Mouse (Mus musculus): ENCODE results near the gene Ddc. TPM values are rescaled to one million over a fixed set of nuclear protein-coding genes. Genes with fewer than 3 reads are reported as not detected.

Ddc gene
- total and polyA plus RNA-seq, 3 experiments, result 0.17 to 0.33 TPM; not detected in 1

DNA sequence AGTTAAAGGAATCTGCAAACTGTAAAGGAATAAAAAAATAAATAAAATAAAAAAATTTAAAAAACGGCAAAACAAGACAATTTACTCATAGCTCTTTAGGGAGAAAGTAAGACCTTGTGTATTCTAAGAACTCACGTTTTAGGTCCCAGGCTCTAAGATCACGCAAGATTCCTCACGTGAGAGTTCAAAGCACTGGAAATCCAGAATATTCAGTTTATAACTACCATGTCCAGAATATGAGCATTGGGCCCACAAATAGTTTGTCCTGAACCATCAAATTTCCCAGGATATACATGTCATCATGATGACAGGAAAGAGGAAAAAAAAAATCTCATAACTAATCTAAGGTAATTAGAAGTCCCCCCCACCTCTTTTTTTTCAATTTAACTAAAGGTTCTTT, 62.2 kb downstream of the Ddc start:
- in situ Hi-C loops (cut with MboI; ENCODE audit: low pct_ligation_motif_present, low pct_unique_long_range_greater_than_20kb, low sequenced_read_pairs), result no loop called here
- Histone ChIP-seq H3K9ac (ENCODE audit: insufficient read depth, low read depth) (no peak overlapping the region), H3K4me2 (ENCODE audit: insufficient read depth, low read depth, poor library complexity, severe bottlenecking) (no peak overlapping the region), H3K9me3 (replicated peaks; ENCODE audit: low read length) (no peaks in the 10 kb centered on the region), H3K4me1 (ENCODE audit: control insufficient read depth in 1 of 2, insufficient read depth in 2 of 2) (peaks cover 2 to 14% of the 10 kb centered on the region in 2 experiments; a peak in 2 of 4 replicates), H3K79me2 (replicated peaks; ENCODE audit: control insufficient read depth, extremely low read depth, insufficient read depth, poor library complexity, severe bottlenecking) (no peaks in the 10 kb centered on the region), H3K4me3 (replicated peaks in 1 of 3; ENCODE audit: low read depth in 2 of 3, low read length in 2 of 3, poor library complexity in 1 of 3) (no peak overlapping the region), H3K36me3 (replicated peaks in 1 of 2; ENCODE audit: control insufficient read depth in 1 of 2, insufficient read depth in 1 of 2, low read length in 1 of 2) (no peaks in the 10 kb centered on the region), H3K27ac (ENCODE audit: insufficient read depth, low read depth) (no peak overlapping the region), H3K27me3 (replicated peaks) (no peaks in the 10 kb centered on the region)
- dilution Hi-C loops (cut with MboI; ENCODE audit: extremely low pct_ligation_motif_present, extremely low pct_unique_long_range_greater_than_20kb, low sequenced_read_pairs), result no loop called here
- no peak for DNase-seq (ENCODE audit: extremely low read depth)
- TF ChIP-seq POLR2A (IDR thresholded peaks at IDR 0.05; ENCODE audit: low read depth, low read length) (no peak), BHLHE40 (IDR thresholded peaks at IDR 0.05; ENCODE audit: low read depth, low read length) (no peak), CTCF (conservative IDR thresholded peaks at IDR 0.05 in 1 of 2, IDR thresholded peaks at IDR 0.05 in 1 of 2; ENCODE audit: low read depth in 2 of 2, low read length in 2 of 2) (no peak), MAZ (IDR thresholded peaks at IDR 0.05; ENCODE audit: low read depth, low read length) (no peak), E2F4 (IDR thresholded peaks at IDR 0.05; ENCODE audit: insufficient replicate concordance, low read depth, low read length) (no peak), POLR2AphosphoS2 (IDR thresholded peaks at IDR 0.05; ENCODE audit: low read depth, low read length) (no peak), MXI1 (IDR thresholded peaks at IDR 0.05; ENCODE audit: low read depth, low read length) (no peak)

DNA sequence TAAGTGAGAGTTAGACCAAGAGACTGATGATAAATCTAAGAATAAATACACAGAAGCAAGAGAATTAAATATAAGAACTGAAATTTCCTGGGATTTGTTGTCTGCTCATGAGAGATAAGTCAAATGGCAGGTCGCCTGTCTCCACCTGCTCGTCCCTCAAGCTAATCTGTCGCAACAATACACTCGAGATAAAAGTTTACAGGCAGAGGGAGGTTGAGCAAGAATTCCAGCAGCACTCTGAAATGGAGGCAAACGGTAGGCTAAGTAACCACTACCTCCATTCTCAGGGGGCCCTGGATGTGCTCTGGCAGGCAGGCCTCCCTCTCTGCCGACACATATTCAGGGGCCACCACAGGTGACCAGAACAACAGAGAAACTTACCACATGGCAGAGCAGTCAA, 62.6 kb downstream of the Ddc start:
- DNase-seq (ENCODE audit: extremely low read depth), result no peak
- Histone ChIP-seq H3K4me3 (replicated peaks in 1 of 3; ENCODE audit: low read depth in 2 of 3, low read length in 2 of 3, poor library complexity in 1 of 3) (no peak overlapping the region), H3K4me1 (ENCODE audit: control insufficient read depth in 1 of 2, insufficient read depth in 2 of 2) (peaks cover 2 to 14% of the 10 kb centered on the region in 2 experiments; a peak in 2 of 4 replicates), H3K4me2 (ENCODE audit: insufficient read depth, low read depth, poor library complexity, severe bottlenecking) (no peak overlapping the region), H3K9ac (ENCODE audit: insufficient read depth, low read depth) (no peak overlapping the region), H3K36me3 (replicated peaks in 1 of 2; ENCODE audit: control insufficient read depth in 1 of 2, insufficient read depth in 1 of 2, low read length in 1 of 2) (no peaks in the 10 kb centered on the region), H3K79me2 (replicated peaks; ENCODE audit: control insufficient read depth, extremely low read depth, insufficient read depth, poor library complexity, severe bottlenecking) (no peaks in the 10 kb centered on the region), H3K9me3 (replicated peaks; ENCODE audit: low read length) (no peaks in the 10 kb centered on the region), H3K27me3 (replicated peaks) (no peaks in the 10 kb centered on the region), H3K27ac (ENCODE audit: insufficient read depth, low read depth) (no peak overlapping the region)
- dilution Hi-C loops (cut with MboI; ENCODE audit: extremely low pct_ligation_motif_present, extremely low pct_unique_long_range_greater_than_20kb, low sequenced_read_pairs) (no loop called here), in situ Hi-C loops (cut with MboI; ENCODE audit: low pct_ligation_motif_present, low pct_unique_long_range_greater_than_20kb, low sequenced_read_pairs) (no loop called here)
- no peak for TF ChIP-seq CHD1 (IDR thresholded peaks at IDR 0.05; ENCODE audit: low read depth, low read length)
- TF ChIP-seq IRF4 (IDR thresholded peaks at IDR 0.05; ENCODE audit: low read depth, low read length), result no peak
- no peak for TF ChIP-seq NELFE (IDR thresholded peaks at IDR 0.05; ENCODE audit: low read depth, low read length)
- TF ChIP-seq MAZ (IDR thresholded peaks at IDR 0.05; ENCODE audit: low read depth, low read length), result no peak
- no peak for TF ChIP-seq E2F4 (IDR thresholded peaks at IDR 0.05; ENCODE audit: insufficient replicate concordance, low read depth, low read length)
- no peak for TF ChIP-seq ZC3H11A (IDR thresholded peaks at IDR 0.05; ENCODE audit: low read depth, low read length)
- no peak for TF ChIP-seq SIN3A (IDR thresholded peaks at IDR 0.05; ENCODE audit: low read length)
- no peak for TF ChIP-seq UBTF (IDR thresholded peaks at IDR 0.05; ENCODE audit: low read depth, low read length)
- TF ChIP-seq TBP (conservative IDR thresholded peaks at IDR 0.05; ENCODE audit: low read depth, low read length), result no peak
- no peak for TF ChIP-seq MYC (IDR thresholded peaks at IDR 0.05; ENCODE audit: low read depth, low read length)
- no peak for TF ChIP-seq MAX (IDR thresholded peaks at IDR 0.05; ENCODE audit: low read length)
- TF ChIP-seq MAFK (IDR thresholded peaks at IDR 0.05; ENCODE audit: insufficient replicate concordance, low read length), result no peak
- no peak for TF ChIP-seq SMC3 (IDR thresholded peaks at IDR 0.05; ENCODE audit: low read depth, low read length)
- TF ChIP-seq USF2 (conservative IDR thresholded peaks at IDR 0.05; ENCODE audit: low read depth, low read length), result no peak
- no peak for TF ChIP-seq ETS1 (conservative IDR thresholded peaks at IDR 0.05; ENCODE audit: low read depth, low read length)

Measured in CH12.LX (cell line).